Mouse (Mus musculus) midbrain, embryonic 15.5 days (tissue): ENCODE data around the gene Olfr875. TPM values are rescaled to one million over a fixed set of nuclear protein-coding genes. Genes with fewer than 3 reads are reported as not detected.
A peak's percentile ranks its signal among the peaks of the same experiment; 100 is the strongest.

Experiments used
- ATAC-seq: fragments of 200-750 bp; cut with Nextera tagmentation; replicated peaks from 2 replicates; pipeline ENCODE4 v1.8.0; 2017; ENCODE audit warnings: moderate TSS enrichment
- H3K27ac ChIP-seq: fragments of 300-500 bp; sonication (generic); 2 replicates; pipeline ENCODE4 v1.5.1; 2015; ENCODE audit warnings: mild to moderate bottlenecking, inconsistent platforms
- H3K27me3 ChIP-seq: fragments of 300-500 bp; sonication (generic); replicated peaks from 2 replicates; pipeline ENCODE4 v1.6.1; 2015; ENCODE audit warnings: inconsistent platforms
- H3K36me3 ChIP-seq: fragments of 300-500 bp; sonication (generic); replicated peaks from 2 replicates; pipeline ENCODE4 v1.6.1; 2015; ENCODE audit warnings: inconsistent platforms
- H3K4me1 ChIP-seq: fragments of 300-500 bp; sonication (generic); 2 replicates; pipeline ENCODE4 v1.6.1; 2015; ENCODE audit warnings: inconsistent platforms
- H3K4me2 ChIP-seq: fragments of 300-500 bp; sonication (generic); 2 replicates; pipeline ENCODE4 v1.6.1; 2015; ENCODE audit warnings: inconsistent platforms, mild to moderate bottlenecking, moderate library complexity
- H3K4me3 ChIP-seq: fragments of 300-500 bp; sonication (generic); 2 replicates; pipeline ENCODE4 v1.5.1; 2015; ENCODE audit warnings: mild to moderate bottlenecking, inconsistent platforms
- H3K9ac ChIP-seq: fragments of 300-500 bp; sonication (generic); 2 replicates; pipeline ENCODE4 v1.6.1; 2015; ENCODE audit warnings: mild to moderate bottlenecking, inconsistent platforms
- H3K9me3 ChIP-seq: fragments of 300-500 bp; sonication (generic); 2 replicates; pipeline ENCODE4 v1.6.1; 2016; ENCODE audit warnings: inconsistent platforms
- WGBS: fragments of 180-500 bp; shearing (Covaris S2); methylation state at CpG from one replicate; pipeline ENCODE4 v1.1.7; 2015; ENCODE audit warnings: mixed read lengths; 5-methylcytosine and 5-hydroxymethylcytosine counted together
- polyA plus RNA-seq: library from polyadenylated mRNA; unstranded; fragments of >200 nt; fragmentation: Nextera tagmentation; extraction: Ambion mirVana; gene quantifications from 2 replicates; pipeline ENCODE4 v1.2.1, GENCODE M21; 2015

Gene Olfr875
- polyA plus RNA-seq, 1 experiment from 2014 or later: 0.10 TPM

GRCm38 (mm10) chr9:37802055-37802454 lies 30.4 kb downstream of the Olfr875 start:
- ATAC-seq: no peak
- Histone ChIP-seq H3K9me3 (no peaks in the 10 kb centered on the region), H3K27me3 (no peaks in the 10 kb centered on the region), H3K9ac (no peak overlapping the region), H3K36me3 (no peaks in the 10 kb centered on the region), H3K4me2 (no peak overlapping the region), H3K4me1 (no peaks in the 10 kb centered on the region), H3K27ac (no peak overlapping the region), H3K4me3 (no peak overlapping the region)
- WGBS: 73% methylated on average over 4 of the region's 4 CpGs

GRCm38 (mm10) chr9:37802731-37803130 lies 31.1 kb downstream of the Olfr875 start, which contains the start of gene Olfr876:
Gene Olfr876, plus strand, starts transcription at chr9:37803031.
- H3K4me1 ChIP-seq: no peaks in the 10 kb centered on the region
- H3K4me3 ChIP-seq: no peak within 1 kb of the TSS
- no peak within 1 kb of the TSS for H3K27ac ChIP-seq
- H3K9me3 ChIP-seq: no peaks in the 10 kb centered on the region
- H3K27me3 ChIP-seq: no peaks in the 10 kb centered on the region
- H3K4me2 ChIP-seq: no peak within 1 kb of the TSS
- H3K36me3 ChIP-seq: no peaks in the 10 kb centered on the region
- H3K9ac ChIP-seq: no peak within 1 kb of the TSS
- ATAC-seq: no peak

GRCm38 (mm10) chr9:37807235-37807634 lies 35.6 kb downstream of the Olfr875 start:
- Histone ChIP-seq H3K4me3 (no peak overlapping the region), H3K4me2 (no peak overlapping the region), H3K9me3 (no peaks in the 10 kb centered on the region), H3K9ac (no peak overlapping the region), H3K27me3 (no peaks in the 10 kb centered on the region), H3K36me3 (no peaks in the 10 kb centered on the region), H3K4me1 (no peaks in the 10 kb centered on the region), H3K27ac (no peak overlapping the region)
- no peak for ATAC-seq

GRCm38 (mm10) chr9:37808456-37808855 lies 36.8 kb downstream of the Olfr875 start:
- no peak for ATAC-seq
- Histone ChIP-seq H3K9ac (no peak overlapping the region), H3K4me2 (no peak overlapping the region), H3K27ac (no peak overlapping the region), H3K4me3 (no peak overlapping the region), H3K9me3 (no peaks in the 10 kb centered on the region), H3K4me1 (no peaks in the 10 kb centered on the region), H3K36me3 (no peaks in the 10 kb centered on the region), H3K27me3 (no peaks in the 10 kb centered on the region)
- WGBS: 91% methylated on average over 3 of the region's 3 CpGs

GRCm38 (mm10) chr9:37808976-37809375 lies 37.3 kb downstream of the Olfr875 start:
- Histone ChIP-seq H3K36me3 (no peaks in the 10 kb centered on the region), H3K4me2 (no peak overlapping the region), H3K4me3 (no peak overlapping the region), H3K4me1 (no peaks in the 10 kb centered on the region), H3K27ac (no peak overlapping the region), H3K9me3 (no peaks in the 10 kb centered on the region), H3K9ac (no peak overlapping the region), H3K27me3 (no peaks in the 10 kb centered on the region)
- no peak for ATAC-seq
- 84% methylated on average over 2 of the region's 2 CpGs for WGBS

- no peak overlapping the region for H3K9ac ChIP-seq
- no peak overlapping the region for H3K4me3 ChIP-seq
- H3K27ac ChIP-seq: no peak overlapping the region
- peak; percentile 89 for ATAC-seq
- WGBS: 44% methylated on average over 3 of the region's 3 CpGs
- H3K9me3 ChIP-seq: no peaks in the 10 kb centered on the region
- no peaks in the 10 kb centered on the region for H3K36me3 ChIP-seq
- H3K4me2 ChIP-seq: no peak overlapping the region
- H3K27me3 ChIP-seq: no peaks in the 10 kb centered on the region
- H3K4me1 ChIP-seq: no peaks in the 10 kb centered on the region
These were observed 43.0 kb downstream of the Olfr875 start for GRCm38 (mm10) chr9:37814696-37815095.

Other genes with a start within 250 kb of the Olfr875 start
- gene Esam, start 243.8 kb upstream of the Olfr875 start, polyA plus RNA-seq: 47.0 and 49.1 TPM in 2 replicates
- gene Vsig2, start 232.6 kb upstream of the Olfr875 start, polyA plus RNA-seq: 0.46 and 0.59 TPM in 2 replicates
- gene Nrgn, start 219.0 kb upstream of the Olfr875 start, polyA plus RNA-seq: 5.8 and 6.7 TPM in 2 replicates
- gene Siae, start 216.2 kb upstream of the Olfr875 start, polyA plus RNA-seq: 11.5 and 12.0 TPM in 2 replicates
- gene Spa17, start 158.1 kb upstream of the Olfr875 start, polyA plus RNA-seq: 8.5 and 8.6 TPM in 2 replicates
- gene Tbrg1, start 114.5 kb upstream of the Olfr875 start, polyA plus RNA-seq: 83.6 and 92.9 TPM in 2 replicates
- gene Panx3, start 102.6 kb upstream of the Olfr875 start, polyA plus RNA-seq: not detected in 2 replicates
- not detected in 2 replicates for gene Olfr160, start 55.6 kb upstream of the Olfr875 start, polyA plus RNA-seq
- gene Olfr874, start 26.8 kb upstream of the Olfr875 start, polyA plus RNA-seq: not detected in 2 replicates
- not detected in 2 replicates for gene Olfr876, start 31.2 kb downstream of the Olfr875 start, polyA plus RNA-seq
- gene Olfr877, start 82.4 kb downstream of the Olfr875 start, polyA plus RNA-seq: not detected in 2 replicates
- not detected in 2 replicates for gene Olfr145, start 124.9 kb downstream of the Olfr875 start, polyA plus RNA-seq
- gene Olfr878, start 146.0 kb downstream of the Olfr875 start, polyA plus RNA-seq: not detected in 2 replicates
- not detected in 2 replicates for gene Olfr881, start 220.0 kb downstream of the Olfr875 start, polyA plus RNA-seq